Mouse (Mus musculus) macrophage (primary cell): ENCODE data around the gene Gm43738. TPM values are rescaled to one million over a fixed set of nuclear protein-coding genes. Genes with fewer than 3 reads are reported as not detected.
A peak's percentile ranks its signal among the peaks of the same experiment; 100 is the strongest.
"Not testable (repeated sequence)": the region's sequence is repeated elsewhere in the genome, so short reads cannot be mapped to it uniquely, and the experiment has no call there.

ENCODE experiments used
- H3K27ac ChIP-seq: fragments of 350-480 bp; formaldehyde crosslinking; 2 replicates; pipeline ENCODE4 v1.9.0; 2021
- H3K36me3 ChIP-seq: fragments of 350-480 bp; formaldehyde crosslinking; 2 replicates; pipeline ENCODE4 v1.9.0; 2021; ENCODE audit errors: inconsistent target
- H3K4me3 ChIP-seq: fragments of 350-480 bp; formaldehyde crosslinking; 2 replicates; pipeline ENCODE4 v1.9.0; 2021; ENCODE audit errors: inconsistent target
- H3K79me2 ChIP-seq: fragments of 350-480 bp; formaldehyde crosslinking; 2 replicates; pipeline ENCODE4 v1.9.0; 2021; ENCODE audit errors: inconsistent target
- WGBS: methylation state at CpG from one replicate; pipeline ENCODE4 v1.1.7; 2026; ENCODE audit warnings: inconsistent platforms; ENCODE audit not compliant: missing documents; 5-methylcytosine and 5-hydroxymethylcytosine counted together
- polyA plus RNA-seq: library from polyadenylated mRNA; stranded (reverse); fragments of 250-400 nt; gene quantifications from 3 replicates; pipeline ENCODE4 v1.2.4, GENCODE M21; 2018; ENCODE audit warnings: inconsistent platforms

Gene Gm43738
- polyA plus RNA-seq, 1 experiment from 2014 or later = not detected

DNA sequence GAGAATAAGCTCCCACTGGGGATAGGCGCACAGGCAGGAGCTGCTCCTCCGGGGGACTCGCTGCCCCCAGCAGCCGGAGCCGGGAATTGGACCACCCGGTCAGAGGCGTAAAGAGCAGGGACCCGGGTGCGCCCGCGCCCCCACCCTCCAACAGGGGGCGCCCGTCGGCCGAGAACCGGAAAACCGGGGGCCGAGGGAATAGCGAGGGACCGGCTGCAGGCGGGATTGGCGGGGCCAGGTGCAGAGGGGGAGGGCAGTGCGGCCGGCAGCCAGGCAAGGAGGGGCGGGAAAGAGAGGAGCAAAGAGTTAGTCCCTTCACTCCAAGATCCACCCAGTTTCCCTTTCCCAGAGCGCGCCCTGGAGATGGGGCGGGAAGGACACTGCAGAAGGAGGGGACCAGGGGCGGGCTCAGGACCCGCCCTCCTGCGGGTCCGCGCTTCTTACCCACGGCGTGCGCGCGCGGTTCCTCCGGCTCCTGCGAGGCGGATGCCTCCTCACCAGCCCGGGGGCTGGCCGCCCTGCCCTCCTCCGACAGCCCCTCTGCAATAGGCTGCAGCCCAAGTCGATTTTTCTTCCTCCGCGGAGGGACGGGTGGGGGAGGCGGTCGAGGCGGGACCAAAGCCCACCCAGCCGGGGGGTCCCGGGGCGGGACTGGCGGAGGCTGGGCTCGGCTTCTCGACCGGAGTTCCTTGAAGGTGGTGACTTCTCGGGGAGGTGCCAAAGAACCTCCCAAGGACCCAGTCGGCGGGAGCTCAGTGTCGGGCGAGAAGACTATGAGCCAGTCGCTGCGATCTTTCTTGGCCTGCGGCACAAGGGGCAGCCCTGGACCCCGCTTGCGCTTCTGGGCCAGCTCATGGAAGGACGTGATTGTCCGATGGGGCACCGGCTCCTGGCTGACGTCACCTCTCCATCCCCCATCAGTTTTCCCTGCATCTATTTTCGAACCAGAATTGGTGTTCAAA lies 9.9 kb downstream of the Gm43738 start:
- Histone ChIP-seq H3K4me3 (peak overlapping the region; percentile 58; the same call in 1 of the 2 replicates), H3K27ac (no peak overlapping the region), H3K36me3 (0 out of 2 replicates have a peak, but pooled peaks cover 2% of the 10 kb centered on the region), H3K79me2 (no peaks in the 10 kb centered on the region)
- WGBS = 2% methylated on average over 67 of the region's 74 CpGs

DNA sequence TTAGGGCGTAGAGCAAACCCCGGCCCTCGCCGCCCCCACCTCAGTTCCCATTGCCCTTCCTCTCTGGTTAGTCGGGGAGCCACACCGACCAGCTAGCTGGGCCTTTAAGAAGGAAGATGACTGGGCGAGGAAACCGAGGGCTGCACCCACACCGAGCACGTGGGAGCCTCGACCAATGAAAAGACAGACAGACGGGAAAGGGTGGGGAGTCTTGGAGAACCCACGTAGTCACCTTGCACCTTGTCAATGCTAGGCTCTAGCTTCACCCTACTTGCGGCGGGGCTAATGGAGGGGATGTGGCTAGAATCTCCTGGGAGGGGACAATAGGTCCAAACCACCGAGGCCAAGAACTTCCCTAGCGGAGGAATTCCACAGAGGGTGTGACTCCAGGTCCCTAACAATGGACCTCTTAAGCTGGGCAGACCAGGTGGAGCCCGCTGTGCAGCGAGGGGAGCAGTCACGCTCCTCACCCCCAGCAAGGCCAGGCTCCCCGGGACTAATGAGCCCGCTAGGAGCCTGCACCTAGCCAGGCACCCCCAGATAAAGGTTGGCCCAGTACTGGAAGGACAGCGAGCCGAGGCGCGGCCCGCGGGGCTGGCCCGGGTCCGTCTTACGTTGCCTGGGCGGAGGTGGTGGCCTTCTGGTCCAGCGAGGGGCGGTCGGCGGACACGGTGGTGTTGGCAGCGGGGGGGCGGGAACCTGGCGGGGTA lies 10.9 kb downstream of the Gm43738 start:
- Histone ChIP-seq H3K36me3 (no peaks in the 10 kb centered on the region), H3K4me3 (peak overlapping the region; percentile 58), H3K79me2 (no peaks in the 10 kb centered on the region), H3K27ac (peak overlapping the region; percentile 25)
- WGBS = under 1% methylated on average over 39 of the region's 40 CpGs

DNA sequence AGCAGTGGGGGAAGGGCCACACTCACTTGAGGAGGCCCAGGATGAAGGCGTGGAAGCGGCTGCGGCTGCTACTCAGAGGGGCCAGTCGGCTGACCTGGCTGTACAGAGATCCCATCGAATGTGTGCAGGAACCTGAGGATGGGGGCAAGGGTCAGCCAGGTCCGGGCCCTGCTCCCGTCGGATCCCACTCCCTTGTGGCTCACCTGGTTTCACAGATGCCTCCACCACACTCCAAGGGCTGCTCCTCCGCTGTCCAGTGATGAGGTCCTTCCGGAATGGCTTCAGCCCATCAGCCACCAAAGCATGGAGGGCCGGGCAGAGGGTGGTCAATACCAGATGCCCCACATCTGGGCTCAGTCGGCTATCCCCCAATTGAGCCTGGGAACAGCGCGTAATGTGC lies 11.9 kb downstream of the Gm43738 start:
- 49% methylated on average over 14 of the region's 14 CpGs for WGBS
- H3K4me3 ChIP-seq = peak overlapping the region; percentile 58

DNA sequence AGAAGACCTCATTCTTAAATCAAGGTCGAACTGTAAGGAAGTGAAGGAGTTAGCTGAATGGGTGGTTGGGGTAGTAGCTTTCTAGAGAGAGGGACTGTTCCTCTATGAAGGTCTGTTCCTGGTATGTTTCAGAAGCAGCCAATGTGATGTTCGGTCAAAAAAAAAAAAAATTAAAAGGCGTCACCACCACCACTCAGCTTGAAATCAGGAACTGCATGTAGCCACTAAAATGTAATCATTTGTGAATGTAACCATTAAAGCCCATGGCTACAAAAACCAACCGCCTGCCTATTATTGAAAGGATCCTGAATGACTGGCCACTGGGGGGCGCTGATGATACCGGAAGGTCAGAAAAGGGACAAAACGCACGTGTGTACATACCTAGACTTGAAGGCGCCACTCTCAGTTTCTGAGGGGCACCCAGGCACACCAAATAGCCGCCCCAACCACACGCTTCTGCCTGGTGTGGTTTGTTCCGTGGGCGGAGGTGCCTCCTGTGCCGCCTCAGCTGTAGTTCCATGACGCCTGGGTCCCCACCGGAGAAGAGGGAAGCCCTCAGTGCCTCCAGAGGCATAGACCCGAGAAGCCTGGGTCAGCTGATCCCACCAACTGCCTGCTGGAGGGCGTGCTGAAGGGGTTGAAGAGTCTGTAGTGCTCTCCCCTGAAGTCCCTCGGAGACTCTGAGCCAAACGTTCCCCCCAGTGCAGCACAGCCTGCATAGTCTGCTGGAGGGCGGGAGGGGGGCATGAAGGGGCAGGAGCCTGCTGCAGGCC lies 13.4 kb downstream of the Gm43738 start:
- Histone ChIP-seq H3K36me3 (no peaks in the 10 kb centered on the region), H3K79me2 (no peaks in the 10 kb centered on the region), H3K4me3 (no peak overlapping the region), H3K27ac (no peak overlapping the region)
- WGBS = 16% methylated on average over 21 of the region's 21 CpGs

More for the DNA sequence above, 11.9 kb downstream of the Gm43738 start:
- Histone ChIP-seq H3K79me2 (no peaks in the 10 kb centered on the region), H3K27ac (no peak overlapping the region), H3K36me3 (no peaks in the 10 kb centered on the region)

DNA sequence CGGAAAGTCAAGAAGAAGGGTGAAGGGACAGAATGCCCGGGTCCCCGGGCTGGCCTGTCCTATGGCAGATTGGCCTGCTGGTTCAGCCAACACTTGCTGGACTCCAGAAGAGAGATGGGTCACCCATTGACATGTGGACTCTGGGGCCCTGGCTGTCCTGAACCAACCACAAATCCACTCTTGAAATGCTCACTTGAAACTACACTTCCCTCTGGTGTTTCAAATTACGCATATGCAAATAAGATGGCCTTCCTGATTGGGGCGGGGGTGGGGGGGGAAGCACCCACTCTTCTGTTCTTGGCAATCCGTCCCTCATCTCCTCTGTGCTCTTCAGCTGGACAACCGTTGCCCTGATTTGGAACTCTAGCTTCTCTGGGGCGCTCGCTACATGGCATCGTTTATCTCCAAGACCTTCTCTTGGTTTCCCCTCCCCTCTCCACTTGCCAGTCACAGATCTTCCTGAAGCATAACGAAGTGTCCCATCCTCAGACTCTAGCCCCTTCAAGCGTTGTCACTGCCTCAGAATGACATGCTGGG lies 16.2 kb downstream of the Gm43738 start:
- Histone ChIP-seq H3K79me2 (no peaks in the 10 kb centered on the region), H3K4me3 (no peak overlapping the region), H3K27ac (no peak overlapping the region), H3K36me3 (peaks cover 3% of the 10 kb centered on the region)
- 91% methylated on average over 12 of the region's 12 CpGs for WGBS

DNA sequence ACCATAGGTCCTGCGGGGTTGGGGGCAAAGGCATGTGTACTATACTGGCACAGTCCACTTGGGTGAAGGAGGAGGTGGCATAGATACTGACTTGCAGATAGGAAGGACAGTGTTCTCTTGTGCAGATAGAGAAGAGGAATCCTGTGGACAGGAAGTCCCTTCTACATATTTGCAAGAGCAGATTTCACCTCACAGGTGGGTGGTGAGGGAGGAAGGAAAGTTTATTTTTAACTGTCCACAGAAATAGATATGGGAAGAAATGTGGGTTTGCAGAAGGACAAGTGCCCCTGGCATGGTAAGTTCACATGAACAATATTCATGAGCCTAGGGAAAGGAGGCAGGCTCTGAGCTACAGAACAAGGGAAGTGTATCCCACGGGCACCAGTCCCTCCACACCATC lies 16.8 kb downstream of the Gm43738 start:
- peaks cover 9% of the 10 kb centered on the region for H3K36me3 ChIP-seq
- WGBS = 79% methylated on average over 2 of the region's 2 CpGs

DNA sequence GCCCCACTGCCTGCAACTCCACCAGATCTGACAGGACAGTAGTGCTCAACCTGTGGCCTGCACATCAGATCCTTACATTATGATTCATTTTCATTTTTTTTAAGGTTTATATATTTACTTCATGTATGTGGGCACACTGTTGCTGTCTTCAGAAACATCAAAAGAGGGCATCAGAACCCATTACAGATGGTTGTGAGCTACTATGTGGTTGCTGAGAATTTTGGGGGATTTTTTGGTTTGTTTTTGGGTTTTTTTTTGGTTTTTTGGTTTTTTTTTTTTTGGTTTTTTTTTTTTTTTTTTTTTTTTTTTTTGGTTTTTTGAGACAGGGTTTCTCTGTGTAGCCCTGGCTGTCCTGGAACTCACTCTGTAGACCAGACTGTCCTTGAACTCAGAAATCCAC lies 18.6 kb downstream of the Gm43738 start:
- H3K27ac ChIP-seq, H3K79me2 ChIP-seq, H3K4me3 ChIP-seq: not testable (repeated sequence)
- peaks cover 24% of the 10 kb centered on the region for H3K36me3 ChIP-seq

More for the DNA sequence above, 16.8 kb downstream of the Gm43738 start:
- no peak overlapping the region for H3K27ac ChIP-seq
- H3K4me3 ChIP-seq = no peak overlapping the region
- H3K79me2 ChIP-seq = no peaks in the 10 kb centered on the region

DNA sequence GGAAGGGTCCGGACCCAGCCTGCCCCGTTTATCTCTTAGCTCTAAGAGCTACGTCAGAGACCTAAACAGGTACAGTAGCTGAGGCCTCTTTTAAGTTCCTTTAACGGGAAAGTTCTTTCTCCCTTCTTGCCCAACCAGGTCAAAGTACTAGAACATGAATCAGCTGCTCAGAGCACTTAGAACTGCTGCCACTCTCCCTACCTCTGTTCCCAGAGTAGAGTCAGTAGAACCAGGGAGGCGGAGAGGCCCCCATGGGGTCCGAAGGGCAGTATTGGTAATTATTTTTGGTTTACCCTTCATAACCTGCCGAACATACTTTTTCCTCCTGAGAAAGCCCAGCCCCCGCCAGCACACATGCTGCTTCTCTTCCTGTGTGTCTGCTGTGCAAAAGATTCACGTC lies 23.5 kb downstream of the Gm43738 start:
- WGBS = 91% methylated on average over 9 of the region's 9 CpGs
- Histone ChIP-seq H3K27ac (no peak overlapping the region), H3K79me2 (no peaks in the 10 kb centered on the region), H3K4me3 (no peak overlapping the region), H3K36me3 (peaks cover 71% of the 10 kb centered on the region)

DNA sequence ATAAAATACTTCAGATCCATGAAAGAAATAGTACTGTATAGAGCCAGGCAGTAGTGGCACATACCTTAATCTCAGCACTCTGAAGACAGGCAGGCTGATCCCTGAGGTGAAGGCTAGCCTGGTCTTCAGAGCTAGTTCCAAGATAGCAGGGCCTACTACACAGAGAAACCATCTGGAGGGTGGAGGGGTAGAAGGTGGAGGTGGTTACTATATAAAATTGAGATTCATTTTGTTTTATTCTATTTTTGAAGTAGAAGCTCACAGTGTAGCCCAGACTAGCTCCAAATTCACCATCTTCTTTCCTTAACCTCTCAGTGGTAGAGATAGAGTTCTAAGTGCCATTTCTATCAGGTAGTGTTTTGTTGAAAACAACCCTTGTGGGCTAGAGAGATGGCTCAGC lies 33.6 kb downstream of the Gm43738 start:
- no peaks in the 10 kb centered on the region for H3K79me2 ChIP-seq
- no peak overlapping the region for H3K4me3 ChIP-seq
- no peak overlapping the region for H3K27ac ChIP-seq
- peaks cover 95% of the 10 kb centered on the region for H3K36me3 ChIP-seq

DNA sequence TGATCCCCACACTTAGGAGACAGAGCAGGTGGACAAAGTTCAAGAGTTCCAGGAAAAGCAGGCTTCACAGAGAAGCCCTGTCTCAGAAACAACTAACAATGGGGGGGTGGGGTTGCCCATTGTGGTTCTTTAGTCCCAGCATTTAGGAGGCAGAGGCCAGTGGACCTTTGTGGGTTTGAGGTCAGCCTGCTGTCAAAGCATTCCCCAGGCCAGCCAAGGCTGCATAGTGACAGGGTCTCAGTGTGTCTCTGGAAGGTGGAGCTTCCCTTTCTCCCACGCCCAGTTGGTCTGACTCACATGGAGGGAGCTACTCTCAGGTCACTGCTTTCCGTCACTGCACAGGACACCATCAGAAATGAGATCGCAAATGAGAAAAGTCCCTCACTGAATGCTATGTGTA lies 39.2 kb downstream of the Gm43738 start:
- Histone ChIP-seq H3K4me3 (no peak overlapping the region), H3K27ac (no peak overlapping the region), H3K79me2 (no peaks in the 10 kb centered on the region), H3K36me3 (peaks cover 89% of the 10 kb centered on the region)
- WGBS = 97% methylated on average over 3 of the region's 3 CpGs

DNA sequence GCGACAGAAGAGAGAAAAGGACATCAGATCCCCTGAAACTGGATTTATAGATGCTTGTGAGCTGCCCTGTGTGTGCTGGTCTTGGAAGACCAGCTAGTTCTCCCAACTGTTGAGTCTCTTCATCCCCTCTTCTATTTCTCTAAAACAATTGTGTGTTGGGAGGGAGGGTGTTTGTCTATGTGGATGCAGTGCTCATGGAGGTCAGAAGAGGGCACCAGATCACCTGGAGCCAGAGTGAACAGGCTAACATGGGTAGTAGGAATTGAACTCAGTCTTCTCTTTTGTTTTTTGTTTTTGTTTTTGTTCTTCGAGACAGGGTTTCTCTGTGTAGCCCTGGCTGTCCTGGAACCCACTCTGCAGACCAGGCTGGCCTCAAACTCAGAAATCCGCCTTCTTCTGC lies 42.1 kb downstream of the Gm43738 start:
- H3K4me3 ChIP-seq = no peak overlapping the region
- WGBS = 87% methylated on average over 3 of the region's 3 CpGs
- no peaks in the 10 kb centered on the region for H3K79me2 ChIP-seq
- H3K27ac ChIP-seq = no peak overlapping the region
- peaks cover 88% of the 10 kb centered on the region for H3K36me3 ChIP-seq

DNA sequence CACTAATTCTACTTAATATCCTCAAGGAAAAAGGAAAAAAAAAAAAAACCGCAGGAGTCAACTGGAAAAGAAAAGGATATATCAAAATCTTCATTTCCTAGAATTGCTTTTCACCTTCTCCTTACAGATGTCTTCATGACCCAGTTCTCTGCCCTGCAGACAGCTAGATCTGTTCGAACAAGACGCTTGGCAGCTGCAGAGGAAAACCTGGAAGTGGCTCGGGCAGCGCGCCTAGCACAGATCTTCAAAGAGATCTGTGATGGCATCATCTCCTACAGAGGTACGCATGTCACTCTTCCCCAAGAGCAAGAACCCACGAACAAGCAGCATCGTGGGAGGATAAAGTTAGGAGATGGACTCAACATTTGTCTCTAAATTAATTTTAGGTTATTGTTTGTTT lies 42.5 kb downstream of the Gm43738 start:
- Histone ChIP-seq H3K4me3 (no peak overlapping the region), H3K36me3 (peaks cover 88% of the 10 kb centered on the region), H3K79me2 (no peaks in the 10 kb centered on the region), H3K27ac (no peak overlapping the region)
- WGBS = 94% methylated on average over 9 of the region's 9 CpGs

DNA sequence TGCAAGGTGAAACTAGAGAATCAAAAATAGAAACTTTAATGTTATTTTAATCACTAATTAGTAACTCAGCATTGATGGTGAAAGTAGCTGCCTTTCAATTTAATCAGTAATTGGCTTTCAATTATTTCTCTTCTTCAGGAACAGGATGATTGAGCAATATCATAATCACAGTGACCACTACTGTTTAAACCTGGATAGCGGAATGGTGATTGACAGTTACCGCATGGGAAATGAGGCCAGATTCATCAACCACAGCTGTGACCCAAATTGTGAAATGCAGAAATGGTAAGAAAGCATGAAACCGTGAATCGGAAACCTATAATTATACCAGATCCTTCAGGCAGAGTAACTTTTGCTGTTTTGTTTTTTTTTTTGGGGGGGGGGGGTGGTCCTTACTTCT lies 57.5 kb downstream of the Gm43738 start:
- H3K36me3 ChIP-seq = peaks cover 82% of the 10 kb centered on the region

More for the DNA sequence above, 57.5 kb downstream of the Gm43738 start:
- Histone ChIP-seq H3K79me2 (no peaks in the 10 kb centered on the region), H3K4me3 (no peak overlapping the region), H3K27ac (no peak overlapping the region)
- 63% methylated on average over 4 of the region's 4 CpGs for WGBS
